Comparison of ENCODE assay signal across 22 mouse cellular contexts in the genomic region with DNA sequence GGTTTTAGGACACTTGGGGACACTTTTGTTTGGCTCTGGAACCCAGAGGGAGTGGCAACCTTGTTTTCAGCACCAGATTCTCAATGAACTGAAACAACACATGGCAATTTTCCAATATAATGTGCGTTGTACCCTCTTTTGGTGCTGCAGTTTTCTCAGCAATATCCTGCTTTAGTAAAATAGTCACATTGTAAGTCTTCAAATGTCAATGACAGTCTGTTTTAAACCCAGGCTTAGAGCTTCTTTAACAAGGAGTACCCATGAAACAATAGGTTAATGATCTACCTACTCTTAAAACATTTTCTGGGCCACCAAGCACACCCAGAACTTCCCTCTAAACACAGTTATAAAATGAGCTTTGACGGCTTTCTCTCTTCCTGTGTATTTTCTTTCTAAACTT.
DNase-seq lines count a peak whose midpoint lies in the region; ATAC-seq and TF ChIP-seq lines count a peak whose summit lies in the region.
"Had no signal": no experiment of that assay in that cellular context is flagged by ENCODE, and none has a peak within 500 bp of the region (broad histone marks: within the 10 kb centered on the region; RNA-seq: fewer than 3 reads in every experiment).

No protein-coding gene starts in this region.

- H3K4me2 ChIP-seq in kidney, postnatal 0 days (ENCODE audit: low read length) = no peak overlapping the region
- no peak overlapping the region for H3K4me2 ChIP-seq in kidney, embryonic 15.5 days
- H3K4me2 ChIP-seq: embryonic facial prominence, embryonic 12.5 days; embryonic facial prominence, embryonic 15.5 days; heart, embryonic 11.5 days; hindbrain, embryonic 12.5 days had no signal

- H3K27ac ChIP-seq in kidney, postnatal 0 days = no peak overlapping the region
- no peak overlapping the region for H3K27ac ChIP-seq in kidney, embryonic 15.5 days
- H3K27ac ChIP-seq: embryonic facial prominence, embryonic 12.5 days; embryonic facial prominence, embryonic 15.5 days; gastrocnemius, adult 2 months; hindbrain, embryonic 12.5 days had no signal

- peak; percentile 29 to 40 for DNase-seq in kidney, adult 8-10 months
- no peak for DNase-seq in kidney, adult 18-20 months
- peak; percentile 4 for DNase-seq in kidney, postnatal 0 days (ENCODE audit: low spot score)
- DNase-seq in kidney, postnatal 36 days = peak; percentile 12 to 47
- no peak for DNase-seq in urinary bladder, postnatal 25 days (ENCODE audit: low spot score)
- DNase-seq: adrenal gland, adult 2 months; adrenal gland, postnatal 14 days; cerebellum, adult 11 months; cerebellum, adult 2 months; cerebellum, adult 9-11 months; cerebellum, postnatal 25 days; forebrain, postnatal 0 days; gastrocnemius, adult 2 months; gastrocnemius, postnatal 14 days; heart, adult 11 months had no signal

- no peaks in the 10 kb centered on the region for H3K27me3 ChIP-seq in kidney, postnatal 0 days (ENCODE audit: insufficient read depth, low read length)
- no peaks in the 10 kb centered on the region for H3K27me3 ChIP-seq in kidney, embryonic 15.5 days
- H3K27me3 ChIP-seq: embryonic facial prominence, embryonic 12.5 days; embryonic facial prominence, embryonic 15.5 days; hindbrain, embryonic 12.5 days had no signal

- no peak for TF ChIP-seq CTCF in kidney, postnatal 0 days (IDR thresholded peaks at IDR 0.05; ENCODE audit: low read depth)

- H3K4me1 ChIP-seq in kidney, postnatal 0 days (replicated peaks; ENCODE audit: insufficient read depth, low read length) = no peaks in the 10 kb centered on the region
- H3K4me1 ChIP-seq in kidney, embryonic 15.5 days = no peaks in the 10 kb centered on the region
- H3K4me1 ChIP-seq: embryonic facial prominence, embryonic 12.5 days; embryonic facial prominence, embryonic 15.5 days; hindbrain, embryonic 12.5 days had no signal

- H3K36me3 ChIP-seq in kidney, postnatal 0 days (ENCODE audit: insufficient read depth, low read length) = no peaks in the 10 kb centered on the region
- H3K36me3 ChIP-seq in kidney, embryonic 15.5 days = no peaks in the 10 kb centered on the region
- H3K36me3 ChIP-seq: embryonic facial prominence, embryonic 12.5 days; embryonic facial prominence, embryonic 15.5 days; hindbrain, embryonic 12.5 days had no signal

- H3K9ac ChIP-seq in kidney, postnatal 0 days (ENCODE audit: low read depth, low read length) = no peak overlapping the region
- no peak overlapping the region for H3K9ac ChIP-seq in kidney, embryonic 15.5 days
- H3K9ac ChIP-seq: embryonic facial prominence, embryonic 12.5 days; embryonic facial prominence, embryonic 15.5 days; forebrain, postnatal 0 days; hindbrain, embryonic 12.5 days had no signal

- ATAC-seq in kidney, postnatal 0 days (replicated peaks; ENCODE audit: low FRiP score, low read depth) = no peak
- no peak for ATAC-seq in kidney, embryonic 15.5 days (replicated peaks; ENCODE audit: low FRiP score)
- ATAC-seq: CD4-positive, CD25-positive, alpha-beta regulatory T cell, adult 4 months; forebrain, embryonic 14.5 days; forebrain, postnatal 0 days had no signal

- 44% methylated on average over 2 of the region's 2 CpGs for WGBS in kidney, postnatal 0 days
- 47% methylated on average over 2 of the region's 2 CpGs for WGBS in kidney, embryonic 15.5 days

- no peaks in the 10 kb centered on the region for H3K9me3 ChIP-seq in kidney, postnatal 0 days (replicated peaks; ENCODE audit: low read length)
- H3K9me3 ChIP-seq in kidney, embryonic 15.5 days (replicated peaks) = no peaks in the 10 kb centered on the region
- H3K9me3 ChIP-seq: embryonic facial prominence, embryonic 12.5 days; embryonic facial prominence, embryonic 15.5 days; hindbrain, embryonic 12.5 days had no signal

- no peak overlapping the region for H3K4me3 ChIP-seq in kidney, postnatal 0 days (replicated peaks; ENCODE audit: low read depth, low read length)
- H3K4me3 ChIP-seq in kidney, embryonic 15.5 days (replicated peaks) = no peak overlapping the region
- H3K4me3 ChIP-seq: embryonic facial prominence, embryonic 12.5 days; embryonic facial prominence, embryonic 15.5 days; gastrocnemius, adult 2 months; hindbrain, embryonic 12.5 days had no signal

Comparison
In these comparisons a context has a peak if more than half of its experiments do, and no peak if none do; other contexts are left out.
1. DNase-seq: peak in kidney, adult 8-10 months (2 of 2), kidney, postnatal 0 days (single experiment) and kidney, postnatal 36 days (2 of 2); none in kidney, adult 18-20 months (single experiment) and urinary bladder, postnatal 25 days (single experiment).